Mouse (Mus musculus) heart, postnatal 4 days (tissue): ENCODE measurements at regions not wholly inside any gene's neighbourhood (a gene's known extent, or its start where the extent isn't known, plus 50 kb on each side); places are given as distances from the start of the nearest gene placed in this dataset.
"Not testable (repeated sequence)": the region's sequence is repeated elsewhere in the genome, so short reads cannot be mapped to it uniquely, and the experiment has no call there.

Experiments
- DNase-seq: peaks from one replicate; pipeline ENCODE4 v3.0.0; 2021

DNA sequence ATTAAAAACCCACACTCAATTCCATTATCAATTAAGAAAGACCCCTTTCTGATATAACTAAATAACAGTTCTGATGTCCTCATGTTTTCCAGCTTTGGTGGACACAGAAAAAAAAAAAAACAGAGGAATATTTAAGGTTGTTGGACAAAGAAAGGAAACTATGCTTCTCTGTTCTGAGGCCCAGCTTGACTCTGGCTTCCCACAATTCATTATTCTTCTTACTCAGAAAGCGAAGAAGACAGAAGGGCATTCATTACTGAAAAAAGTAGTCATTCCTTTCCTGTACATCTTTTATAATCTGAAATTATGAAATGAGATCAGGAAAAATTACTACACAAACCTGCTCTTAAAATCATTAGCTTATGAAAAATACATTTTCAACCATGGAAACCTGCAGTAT is 263.2 kb upstream of the 1700008P02Rik start:
- no peak for DNase-seq

DNA sequence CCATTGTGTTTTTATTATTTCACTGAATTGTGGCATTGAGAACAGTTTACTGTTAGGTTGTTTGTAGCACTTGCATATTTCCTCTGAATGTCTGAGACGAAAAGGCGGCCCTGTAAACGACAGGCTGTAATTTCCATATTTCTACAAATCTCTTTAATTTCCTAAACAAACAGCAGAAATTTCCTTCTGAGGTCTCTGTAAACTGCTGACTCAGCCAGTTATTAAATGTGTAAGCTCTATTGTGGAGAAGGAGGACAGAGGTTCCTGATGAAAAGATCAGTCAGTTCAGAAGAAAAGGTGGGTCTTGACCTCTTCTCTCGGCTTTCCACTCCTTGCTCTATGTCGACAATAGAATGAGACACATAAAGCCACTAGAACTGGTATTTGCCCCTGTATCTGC is 256.0 kb upstream of the 1700008P02Rik start:
- no peak for DNase-seq

- no peak for DNase-seq
Measured at GRCm38 (mm10) chr3:6872170-6872569, 251.9 kb upstream of the 1700008P02Rik start.

GRCm38 (mm10) chr3:6871752-6872151 is 251.5 kb upstream of the 1700008P02Rik start:
- DNase-seq: no peak

DNA sequence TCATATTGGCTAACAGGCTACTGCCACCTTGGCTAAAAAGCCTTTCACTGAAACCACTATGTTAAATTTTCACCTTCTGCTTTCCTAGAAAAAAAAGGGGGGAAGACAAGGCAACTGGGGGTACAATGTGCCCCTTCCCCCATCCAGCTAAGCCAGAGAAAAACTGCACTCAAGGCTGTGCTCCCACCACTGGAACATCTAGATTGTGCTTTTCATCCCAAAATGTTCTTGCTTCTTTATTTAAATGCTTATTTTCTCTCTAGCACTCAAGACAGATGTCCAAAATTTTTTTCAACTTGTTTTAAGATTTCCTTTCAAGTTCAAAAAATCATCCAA is 245.9 kb upstream of the 1700008P02Rik start:
- no peak for DNase-seq

DNA sequence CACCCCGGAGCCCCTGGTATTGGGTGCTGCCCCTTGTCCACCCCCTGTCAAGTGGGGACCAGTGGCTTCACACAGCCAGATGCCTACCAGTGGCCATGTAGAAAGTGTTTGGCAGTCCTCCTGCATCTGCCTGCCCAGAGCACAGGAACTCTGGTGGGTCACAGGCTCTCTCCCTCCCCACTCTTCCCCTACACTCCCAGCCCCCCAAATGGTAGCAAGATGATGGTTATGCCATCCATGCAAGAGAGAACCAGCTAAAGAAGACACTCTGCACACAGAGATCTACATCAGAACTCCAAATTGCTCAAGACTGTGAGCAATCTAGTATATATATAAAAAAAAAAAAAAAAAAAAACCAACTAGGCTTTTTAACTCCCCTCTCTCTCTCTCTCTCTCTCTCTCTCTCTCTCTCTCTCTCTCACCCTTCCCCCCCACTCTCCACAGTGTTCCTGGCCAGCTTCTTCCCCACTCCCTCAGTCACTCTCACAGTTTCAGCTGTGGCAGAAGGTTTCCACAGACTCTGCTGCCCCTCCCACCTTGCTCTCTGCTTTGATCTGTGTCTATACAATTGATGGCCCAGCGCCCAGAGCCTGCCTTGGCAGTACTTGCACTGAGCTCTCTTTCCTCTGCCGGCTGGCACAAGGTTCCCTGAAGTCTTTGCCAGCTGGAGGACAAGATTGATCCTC is 245.4 kb upstream of the 1700008P02Rik start:
- DNase-seq: no peak

GRCm38 (mm10) chr3:6859866-6860180 is 239.6 kb upstream of the 1700008P02Rik start:
- no peak for DNase-seq

GRCm38 (mm10) chr3:6858982-6859865 is 239.0 kb upstream of the 1700008P02Rik start:
- no peak for DNase-seq

DNA sequence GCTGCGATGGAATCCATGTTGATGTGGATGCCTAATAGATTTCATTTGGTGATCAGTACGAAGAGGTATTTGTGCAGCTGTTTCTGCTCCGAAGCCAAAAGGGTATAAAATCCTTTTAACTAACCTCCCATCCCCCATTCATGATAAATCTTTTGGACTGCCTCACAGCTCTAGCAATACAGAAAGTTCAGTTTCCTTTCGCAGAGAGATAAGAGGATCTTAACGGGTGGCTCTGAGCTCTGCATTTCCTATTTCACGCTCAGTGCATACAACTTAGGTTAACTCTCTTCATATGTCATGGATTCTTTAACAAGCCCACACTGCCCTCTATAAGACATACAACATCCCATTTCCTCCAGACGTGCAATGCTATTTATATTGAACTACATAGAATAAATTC is 199.1 kb upstream of the 1700008P02Rik start:
- no peak for DNase-seq

DNA sequence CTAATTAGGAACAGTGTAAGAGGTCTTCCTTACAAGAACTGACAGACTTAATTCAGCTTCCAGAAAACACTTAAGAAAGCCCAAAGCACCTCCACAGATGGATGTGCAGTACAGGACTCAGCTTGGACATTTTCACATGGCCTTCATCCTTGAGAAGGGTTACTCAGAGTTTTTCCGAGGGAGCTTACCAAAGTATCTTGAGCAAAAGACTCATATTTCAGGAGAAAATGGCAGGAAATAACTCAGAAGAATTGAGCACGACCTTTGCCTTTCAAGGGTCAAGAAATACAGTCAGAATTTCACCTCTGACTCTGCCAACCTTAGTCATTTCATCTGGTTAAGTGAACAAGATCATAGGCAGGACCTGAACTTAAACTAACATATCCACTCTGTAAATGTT is 192.1 kb upstream of the 1700008P02Rik start:
- DNase-seq: no peak

- DNase-seq: no peak
Measured at GRCm38 (mm10) chr3:6809381-6809950, 189.2 kb upstream of the 1700008P02Rik start.

GRCm38 (mm10) chr3:6800092-6800716 is 180.0 kb upstream of the 1700008P02Rik start:
- DNase-seq: not testable (repeated sequence)

DNA sequence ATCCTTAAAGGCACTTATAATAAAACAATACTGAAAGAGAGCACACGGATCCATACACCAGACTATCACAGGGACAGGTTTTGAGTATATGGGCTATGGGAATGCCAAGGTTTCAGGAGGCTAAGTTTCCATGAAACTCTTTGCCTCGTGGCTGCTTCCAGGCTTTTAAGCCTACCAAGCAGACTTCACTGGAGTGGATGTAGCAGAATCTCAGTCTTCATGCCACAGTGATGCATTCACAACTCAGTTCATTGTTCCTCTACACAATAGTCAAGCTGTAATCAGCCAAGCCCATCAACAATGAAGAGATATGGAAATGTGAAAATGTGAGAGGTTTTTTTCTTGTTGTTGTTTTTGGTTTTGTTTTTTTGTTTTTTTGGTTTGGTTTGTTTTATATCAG is 148.3 kb upstream of the 1700008P02Rik start:
- no peak for DNase-seq

DNA sequence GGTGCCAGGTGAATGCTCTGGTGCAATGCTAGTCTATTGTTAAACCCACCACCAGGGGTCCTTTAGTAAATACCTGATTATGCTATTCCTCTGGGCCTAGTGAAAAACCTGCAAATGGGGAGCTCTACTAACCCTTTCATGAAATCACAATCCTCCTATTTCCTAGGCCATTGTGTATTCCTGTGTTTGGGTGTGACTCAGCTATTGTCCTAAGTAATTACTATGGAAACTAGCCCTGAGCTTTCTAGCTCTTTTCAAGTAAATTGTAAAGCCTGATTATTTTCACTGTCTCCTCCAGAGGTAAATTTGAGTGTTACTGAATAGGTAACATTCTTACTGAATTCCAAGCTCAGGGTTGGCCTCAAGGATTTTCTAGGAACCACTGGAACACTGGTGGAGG is 147.8 kb upstream of the 1700008P02Rik start:
- DNase-seq: not testable (repeated sequence)

GRCm38 (mm10) chr3:6759172-6759571 is 138.9 kb upstream of the 1700008P02Rik start:
- no peak for DNase-seq

- no peak for DNase-seq
Measured at GRCm38 (mm10) chr3:6757562-6757961, 137.3 kb upstream of the 1700008P02Rik start.

- not testable (repeated sequence) for DNase-seq
Measured at GRCm38 (mm10) chr3:6750746-6751145, 130.5 kb upstream of the 1700008P02Rik start.

GRCm38 (mm10) chr3:6731372-6732297 is 111.4 kb upstream of the 1700008P02Rik start:
- no peak for DNase-seq

GRCm38 (mm10) chr3:6730066-6730465 is 109.8 kb upstream of the 1700008P02Rik start:
- no peak for DNase-seq

- DNase-seq: no peak
Measured at GRCm38 (mm10) chr3:6683679-6684078, 63.4 kb upstream of the 1700008P02Rik start.

GRCm38 (mm10) chr3:6681411-6681810 is 61.2 kb upstream of the 1700008P02Rik start:
- no peak for DNase-seq

GRCm38 (mm10) chr3:6676382-6676781 is 56.1 kb upstream of the 1700008P02Rik start:
- DNase-seq: no peak
